Mouse (Mus musculus): ENCODE data around the gene Arhgdia. TPM values are rescaled to one million over a fixed set of nuclear protein-coding genes. Genes with fewer than 3 reads are reported as not detected.

Gene Arhgdia
- total RNA-seq (2014; rRNA removed) (14.9 and 22.3 TPM in 2 replicates), polyA plus RNA-seq (2012; rRNA removed) (142 and 188 TPM in 2 replicates)

GRCm38 (mm10) chr11:120581490-120582267 lies at the start of gene Arhgdia:
Arhgdia (minus strand) TSS chr11:120581624.
- peak; percentile 84 for TF ChIP-seq POLR2A (IDR thresholded peaks at IDR 0.05; ENCODE audit: extremely low read depth, insufficient read depth, low read length)
- peak; percentile 46 for TF ChIP-seq CTCF (IDR thresholded peaks at IDR 0.05; ENCODE audit: low read depth, low read length)
- H3K9ac ChIP-seq (ENCODE audit: low read depth, low read length) = peak within 1 kb of the TSS; percentile 96
- H3K4me1 ChIP-seq (ENCODE audit: control insufficient read depth, insufficient read depth, low read length) = peaks cover 26% of the 10 kb centered on the region
- no peaks in the 10 kb centered on the region; the same call in 1 of the 2 replicates for H3K36me3 ChIP-seq (ENCODE audit: control insufficient read depth, insufficient read depth, low read length)
- H3K79me2 ChIP-seq (ENCODE audit: control insufficient read depth, insufficient read depth, low read length) = peaks cover 14% of the 10 kb centered on the region; the same call in 1 of the 2 replicates
- 3% methylated on average over 74 of the region's 75 CpGs for WGBS
- no peaks in the 10 kb centered on the region for H3K27me3 ChIP-seq (ENCODE audit: control insufficient read depth, insufficient read depth, low read length)
- H3K4me3 ChIP-seq (ENCODE audit: insufficient read depth, low read depth, low read length) = peak within 1 kb of the TSS; percentile 87
- H3K27ac ChIP-seq (replicated peaks; ENCODE audit: insufficient read depth, low read depth, low read length) = peak within 1 kb of the TSS; percentile 100
- DNase-seq (ENCODE audit: extremely low read depth, low read depth, low spot score) = peak; percentile 52

DNA sequence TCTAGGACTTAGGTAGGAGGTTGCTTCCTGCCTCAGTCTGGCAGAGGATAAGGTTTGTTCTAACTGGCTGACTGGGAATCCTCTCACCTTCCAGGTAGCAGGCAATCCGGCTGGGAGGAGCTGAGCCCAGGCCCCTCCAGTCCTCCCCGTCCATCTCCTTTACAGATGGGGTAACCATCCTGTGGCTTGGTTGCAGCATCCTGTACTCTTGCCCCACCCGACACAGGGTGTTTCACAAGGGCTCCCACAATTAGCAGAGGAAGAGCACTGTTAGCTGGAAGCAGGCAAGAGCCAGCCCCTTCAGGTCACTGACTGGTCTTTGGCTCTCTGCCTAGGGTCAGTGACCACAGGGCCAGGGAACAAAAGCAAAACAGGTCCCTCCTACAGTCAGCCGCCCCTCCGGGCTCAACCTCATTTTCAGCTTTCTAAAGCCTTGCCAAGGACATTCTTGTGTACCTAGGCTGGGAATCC lies 49.0 kb upstream of the Arhgdia start:
- Histone ChIP-seq H3K4me1 (ENCODE audit: control insufficient read depth, insufficient read depth, low read length) (peaks cover 35% of the 10 kb centered on the region), H3K4me3 (ENCODE audit: insufficient read depth, low read depth, low read length) (peak overlapping the region; percentile 64), H3K27me3 (ENCODE audit: control insufficient read depth, insufficient read depth, low read length) (no peaks in the 10 kb centered on the region), H3K36me3 (ENCODE audit: control insufficient read depth, insufficient read depth, low read length) (no peaks in the 10 kb centered on the region), H3K79me2 (ENCODE audit: control insufficient read depth, insufficient read depth, low read length) (peaks cover 7% of the 10 kb centered on the region; the same call in 1 of the 2 replicates), H3K9ac (ENCODE audit: low read depth, low read length) (peak overlapping the region; percentile 80), H3K27ac (replicated peaks; ENCODE audit: insufficient read depth, low read depth, low read length) (peak overlapping the region; percentile 90)
- peak; percentile 98 for DNase-seq (ENCODE audit: extremely low read depth, low read depth, low spot score)
- TF ChIP-seq CTCF (IDR thresholded peaks at IDR 0.05; ENCODE audit: low read depth, low read length) = no peak
- TF ChIP-seq POLR2A (IDR thresholded peaks at IDR 0.05; ENCODE audit: extremely low read depth, insufficient read depth, low read length) = 0 out of 2 replicates have a peak, but pooled peaks have one; percentile 26
- WGBS = 3% methylated on average over 5 of the region's 5 CpGs

DNA sequence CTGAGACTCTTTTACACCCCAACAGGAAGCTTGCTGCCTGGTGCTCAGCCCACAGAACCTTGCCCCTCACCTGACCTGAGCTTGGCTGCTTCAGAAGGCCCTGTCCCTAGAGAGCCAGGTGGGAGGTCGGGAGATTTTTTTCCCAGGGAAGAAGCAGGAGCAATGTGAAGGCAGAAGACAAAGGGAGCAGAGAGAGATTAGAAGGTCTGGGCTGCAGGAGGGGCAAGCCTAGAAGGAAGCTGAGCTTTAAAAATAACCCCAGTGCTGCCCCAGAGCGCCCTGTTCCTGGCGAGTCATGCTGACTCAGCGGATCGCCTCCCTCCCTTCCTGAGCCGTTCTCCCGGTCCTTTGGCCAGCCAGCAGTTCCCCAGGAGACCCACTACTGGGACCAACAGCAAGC lies 48.5 kb upstream of the Arhgdia start:
- DNase-seq (ENCODE audit: extremely low read depth, low read depth, low spot score) = peak; percentile 86
- peak overlapping the region; percentile 80 for H3K9ac ChIP-seq (ENCODE audit: low read depth, low read length)
- no peaks in the 10 kb centered on the region for H3K36me3 ChIP-seq (ENCODE audit: control insufficient read depth, insufficient read depth, low read length)
- H3K4me3 ChIP-seq (ENCODE audit: insufficient read depth, low read depth, low read length) = peak overlapping the region; percentile 64
- H3K4me1 ChIP-seq (ENCODE audit: control insufficient read depth, insufficient read depth, low read length) = peaks cover 39% of the 10 kb centered on the region
- H3K79me2 ChIP-seq (ENCODE audit: control insufficient read depth, insufficient read depth, low read length) = peaks cover 7% of the 10 kb centered on the region; the same call in 1 of the 2 replicates
- peak overlapping the region; percentile 90 for H3K27ac ChIP-seq (replicated peaks; ENCODE audit: insufficient read depth, low read depth, low read length)
- H3K27me3 ChIP-seq (ENCODE audit: control insufficient read depth, insufficient read depth, low read length) = no peaks in the 10 kb centered on the region
- TF ChIP-seq CTCF (IDR thresholded peaks at IDR 0.05; ENCODE audit: low read depth, low read length) (no peak), POLR2A (IDR thresholded peaks at IDR 0.05; ENCODE audit: extremely low read depth, insufficient read depth, low read length) (no peak)
- WGBS = 0% methylated on average over 7 of the region's 7 CpGs

DNA sequence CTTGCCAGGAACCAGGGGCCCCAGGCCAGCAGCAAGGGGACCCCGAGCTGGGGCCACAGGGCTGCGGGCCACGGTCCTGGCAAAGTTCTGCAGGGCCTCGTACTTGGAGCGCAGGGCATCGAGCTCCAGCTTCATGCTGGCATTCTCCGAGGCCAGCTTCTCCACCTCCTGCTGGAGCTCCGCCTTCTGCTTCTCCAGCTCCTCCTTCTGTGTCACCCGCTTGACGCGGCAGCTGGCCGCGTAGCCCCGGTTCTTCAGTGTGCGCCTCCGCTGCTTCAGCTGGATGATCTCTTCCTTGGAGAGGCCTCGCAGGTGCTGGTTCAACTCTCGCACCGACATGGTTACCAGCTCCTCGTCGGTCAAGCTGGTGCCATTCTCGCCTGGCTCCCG lies 47.9 kb upstream of the Arhgdia start:
- peaks cover 7% of the 10 kb centered on the region; the same call in 1 of the 2 replicates for H3K79me2 ChIP-seq (ENCODE audit: control insufficient read depth, insufficient read depth, low read length)

DNA sequence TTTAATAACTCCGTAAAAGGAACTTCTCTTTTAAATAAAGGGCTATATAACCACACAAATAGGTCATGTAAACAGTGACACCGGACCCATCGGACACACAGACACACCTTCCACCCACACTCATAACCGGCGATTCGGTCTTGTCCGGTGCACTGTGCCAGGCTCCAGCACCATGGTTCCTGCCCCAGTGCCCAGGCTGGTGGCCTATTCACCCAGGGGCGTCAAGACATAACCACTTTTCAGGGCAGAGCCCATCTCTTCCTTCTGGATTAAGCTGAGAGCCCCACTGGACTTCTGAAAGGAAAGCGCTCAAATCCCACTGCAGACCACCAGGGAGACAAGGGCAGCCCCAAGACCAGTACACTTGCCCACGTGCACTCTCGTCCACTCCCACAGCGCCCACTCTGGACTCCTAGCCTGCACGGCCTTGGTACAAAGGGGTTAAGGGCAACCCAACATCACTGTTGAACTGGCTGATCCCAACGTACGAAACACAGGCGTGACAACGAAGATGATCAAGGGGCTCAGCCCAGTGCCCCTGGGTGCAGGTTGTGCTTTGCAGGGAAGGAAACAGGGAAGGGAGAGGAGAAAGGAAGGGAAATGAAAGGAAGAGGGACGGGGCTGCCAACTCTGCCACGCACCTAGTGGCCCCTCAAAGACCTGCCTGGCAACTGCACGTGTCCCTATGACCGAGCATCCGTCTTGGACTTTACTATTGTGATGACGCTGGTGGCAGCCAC lies 47.3 kb upstream of the Arhgdia start:
- WGBS = 31% methylated on average over 23 of the region's 23 CpGs
- peaks cover 37% of the 10 kb centered on the region for H3K4me1 ChIP-seq (ENCODE audit: control insufficient read depth, insufficient read depth, low read length)
- TF ChIP-seq CTCF (IDR thresholded peaks at IDR 0.05; ENCODE audit: low read depth, low read length) (no peak), POLR2A (IDR thresholded peaks at IDR 0.05; ENCODE audit: extremely low read depth, insufficient read depth, low read length) (no peak)
- no peaks in the 10 kb centered on the region for H3K36me3 ChIP-seq (ENCODE audit: control insufficient read depth, insufficient read depth, low read length)
- H3K27me3 ChIP-seq (ENCODE audit: control insufficient read depth, insufficient read depth, low read length) = no peaks in the 10 kb centered on the region
- H3K27ac ChIP-seq (replicated peaks; ENCODE audit: insufficient read depth, low read depth, low read length) = peak overlapping the region; percentile 90
- peak overlapping the region; percentile 48 for H3K9ac ChIP-seq (ENCODE audit: low read depth, low read length)
- peak; percentile 51 for DNase-seq (ENCODE audit: extremely low read depth, low read depth, low spot score)
- peak overlapping the region; percentile 64 for H3K4me3 ChIP-seq (ENCODE audit: insufficient read depth, low read depth, low read length)
- peaks cover 7% of the 10 kb centered on the region; the same call in 1 of the 2 replicates for H3K79me2 ChIP-seq (ENCODE audit: control insufficient read depth, insufficient read depth, low read length)

More for the DNA sequence above, 47.9 kb upstream of the Arhgdia start:
- peak overlapping the region; percentile 90 for H3K27ac ChIP-seq (replicated peaks; ENCODE audit: insufficient read depth, low read depth, low read length)
- H3K36me3 ChIP-seq (ENCODE audit: control insufficient read depth, insufficient read depth, low read length) = no peaks in the 10 kb centered on the region
- H3K4me3 ChIP-seq (ENCODE audit: insufficient read depth, low read depth, low read length) = peak overlapping the region; percentile 64
- DNase-seq (ENCODE audit: extremely low read depth, low read depth, low spot score) = peak; percentile 91
- no peaks in the 10 kb centered on the region for H3K27me3 ChIP-seq (ENCODE audit: control insufficient read depth, insufficient read depth, low read length)
- WGBS = 10% methylated on average over 23 of the region's 23 CpGs
- H3K9ac ChIP-seq (ENCODE audit: low read depth, low read length) = peak overlapping the region; percentile 80
- no peak for TF ChIP-seq CTCF (IDR thresholded peaks at IDR 0.05; ENCODE audit: low read depth, low read length)
- peak; percentile 86 for TF ChIP-seq POLR2A (IDR thresholded peaks at IDR 0.05; ENCODE audit: extremely low read depth, insufficient read depth, low read length)
- H3K4me1 ChIP-seq (ENCODE audit: control insufficient read depth, insufficient read depth, low read length) = peaks cover 39% of the 10 kb centered on the region
